8 mouse cellular contexts compared by ENCODE assay signal in genomic region chr2:65471311-65471882, GRCm38 (mm10).
DNase-seq lines count a peak whose midpoint lies in the region; ATAC-seq and TF ChIP-seq lines count a peak whose summit lies in the region.

No protein-coding gene starts in this region.

- H3K4me2 ChIP-seq in lung, embryonic 14.5 days: peak overlapping the region; percentile 40
- H3K4me2 ChIP-seq in stomach, embryonic 14.5 days (replicated peaks; ENCODE audit: low read depth, low read length): peak overlapping the region; percentile 18; the same call in 1 of the 2 replicates

- TF ChIP-seq CTCF in lung, embryonic 14.5 days (IDR thresholded peaks at IDR 0.05; ENCODE audit: low read depth): no peak

- H3K36me3 ChIP-seq in lung, embryonic 14.5 days (ENCODE audit: insufficient read depth): no peaks in the 10 kb centered on the region
- H3K36me3 ChIP-seq in stomach, embryonic 14.5 days (ENCODE audit: control insufficient read depth, insufficient read depth, low read length): no peaks in the 10 kb centered on the region

- no peaks in the 10 kb centered on the region for H3K9me3 ChIP-seq in lung, embryonic 14.5 days (ENCODE audit: low read depth, low read length)
- no peaks in the 10 kb centered on the region for H3K9me3 ChIP-seq in stomach, embryonic 14.5 days (ENCODE audit: control insufficient read depth, low read depth, low read length)

- no peaks in the 10 kb centered on the region for H3K27me3 ChIP-seq in lung, embryonic 14.5 days (ENCODE audit: insufficient read depth, low read length)
- H3K27me3 ChIP-seq in stomach, embryonic 14.5 days (ENCODE audit: control insufficient read depth, insufficient read depth, low read length): no peaks in the 10 kb centered on the region

- H3K4me3 ChIP-seq in lung, embryonic 14.5 days (ENCODE audit: low read depth, low read length): no peak overlapping the region
- H3K4me3 ChIP-seq in stomach, embryonic 14.5 days (ENCODE audit: low read depth, low read length): no peak overlapping the region

- no peaks in the 10 kb centered on the region for H3K4me1 ChIP-seq in lung, embryonic 14.5 days (ENCODE audit: insufficient read depth)
- H3K4me1 ChIP-seq in stomach, embryonic 14.5 days (ENCODE audit: control insufficient read depth, insufficient read depth, low read length): peaks cover 3% of the 10 kb centered on the region; the same call in 1 of the 2 replicates

- H3K9ac ChIP-seq in lung, embryonic 14.5 days: no peak overlapping the region
- H3K9ac ChIP-seq in stomach, embryonic 14.5 days (replicated peaks; ENCODE audit: low read depth, low read length): no peak overlapping the region

- H3K27ac ChIP-seq in lung, embryonic 14.5 days (ENCODE audit: low read depth): no peak overlapping the region
- H3K27ac ChIP-seq in stomach, embryonic 14.5 days (ENCODE audit: low read length): no peak overlapping the region

- WGBS in lung, embryonic 14.5 days: 48% methylated on average over 11 of the region's 11 CpGs
- 45% methylated on average over 11 of the region's 11 CpGs for WGBS in stomach, embryonic 14.5 days

- no peak for ATAC-seq in lung, embryonic 14.5 days (ENCODE audit: insufficient read depth)
- no peak for ATAC-seq in stomach, embryonic 14.5 days (ENCODE audit: insufficient number of reproducible peaks, insufficient read depth, low FRiP score, low read depth)

- DNase-seq in cerebellum, postnatal 14 days: peak; percentile 2
- DNase-seq in cerebellum, adult 9-11 months: no peak
- peak; percentile 11 for DNase-seq in lung, embryonic 14.5 days
- no peak for DNase-seq in lung, adult 18-20 months
- DNase-seq in kidney, postnatal 14 days: peak; percentile 5
- no peak for DNase-seq in spleen, adult 12 weeks (ENCODE audit: low spot score)
- DNase-seq in cerebellum, adult 11 months: no peak

Comparison
In these comparisons a context has a peak if more than half of its experiments do, and no peak if none do; other contexts are left out.
1. DNase-seq: peak in cerebellum, postnatal 14 days (2 of 2), lung, embryonic 14.5 days (single experiment) and kidney, postnatal 14 days (single experiment); none in cerebellum, adult 9-11 months (single experiment), lung, adult 18-20 months (0 of 2), spleen, adult 12 weeks (single experiment) and cerebellum, adult 11 months (single experiment).